In genomic region chr9:31925830-31926624, GRCm38 (mm10) we compare ENCODE assay signal across 8 mouse cellular contexts. TPM values are rescaled to one million over a fixed set of nuclear protein-coding genes. Genes with fewer than 3 reads are reported as not detected.
DNase-seq lines count a peak whose midpoint lies in the region; ATAC-seq and TF ChIP-seq lines count a peak whose summit lies in the region.

No protein-coding gene starts in this region.

- H3K27ac ChIP-seq in forebrain, embryonic 15.5 days (replicated peaks) = no peak overlapping the region
- H3K27ac ChIP-seq in olfactory bulb, adult 2 months (ENCODE audit: insufficient read depth, low read depth, low read length) = no peak overlapping the region

- peak; percentile 79 for ATAC-seq in forebrain, embryonic 15.5 days (replicated peaks)

- peaks cover 13% of the 10 kb centered on the region for H3K27me3 ChIP-seq in E14TG2a.4 (ENCODE audit: insufficient read depth, low read length)
- no peaks in the 10 kb centered on the region for H3K27me3 ChIP-seq in forebrain, embryonic 15.5 days

- peak; percentile 96 for TF ChIP-seq CTCF in E14TG2a.4 (conservative IDR thresholded peaks at IDR 0.05; ENCODE audit: low read length)
- peak; percentile 97 for TF ChIP-seq CTCF in lung, adult 2 months (IDR thresholded peaks at IDR 0.05; ENCODE audit: insufficient read depth, low read length)
- peak; percentile 99 for TF ChIP-seq CTCF in olfactory bulb, adult 2 months (IDR thresholded peaks at IDR 0.05; ENCODE audit: insufficient read depth, low read depth, low read length)

- H3K9me3 ChIP-seq in E14TG2a.4 (ENCODE audit: low read length) = no peaks in the 10 kb centered on the region
- no peaks in the 10 kb centered on the region for H3K9me3 ChIP-seq in forebrain, embryonic 15.5 days

- no peak overlapping the region for H3K9ac ChIP-seq in forebrain, embryonic 15.5 days (replicated peaks)

- no peaks in the 10 kb centered on the region for H3K36me3 ChIP-seq in E14TG2a.4 (ENCODE audit: insufficient read depth, low read length)
- H3K36me3 ChIP-seq in forebrain, embryonic 15.5 days = no peaks in the 10 kb centered on the region

- peak; percentile 35 for DNase-seq in cerebellum, adult 11 months
- peak; percentile 49 for DNase-seq in heart, postnatal 25 days (ENCODE audit: low spot score)
- DNase-seq in layer of hippocampus, adult 11-12 months (ENCODE audit: low spot score) = peak; percentile 79
- DNase-seq in lung, adult 2 months = peak; percentile 70
- peak; percentile 56 to 59 for DNase-seq in thymus, adult 18-20 months

- H3K4me3 ChIP-seq in E14TG2a.4 (replicated peaks; ENCODE audit: low read length) = no peak overlapping the region
- H3K4me3 ChIP-seq in forebrain, embryonic 15.5 days = no peak overlapping the region
- H3K4me3 ChIP-seq in lung, adult 2 months (replicated peaks; ENCODE audit: extremely low read depth, low read depth, low read length) = no peak overlapping the region
- H3K4me3 ChIP-seq in olfactory bulb, adult 2 months (ENCODE audit: insufficient read depth, low read depth, low read length) = no peak overlapping the region

- 21% methylated on average over 22 of the region's 22 CpGs for WGBS in forebrain, embryonic 15.5 days
- 12% methylated on average over 22 of the region's 22 CpGs for WGBS in lung, adult 2 months
- WGBS in olfactory bulb, adult 2 months = 15% methylated on average over 22 of the region's 22 CpGs

- intact Hi-C loops in heart, postnatal 25 days (cut with DNase I) = loop anchor here (1.0 kb wide), 1 partner anchor 367 kb away; no protein-coding TSS in a partner anchor

- TF ChIP-seq POLR2A in lung, adult 2 months (IDR thresholded peaks at IDR 0.05; ENCODE audit: borderline replicate concordance, extremely low read depth, low read depth, low read length) = no peak
- TF ChIP-seq POLR2A in olfactory bulb, adult 2 months (IDR thresholded peaks at IDR 0.05; ENCODE audit: insufficient read depth, low read depth, low read length) = no peak

- H3K4me1 ChIP-seq in E14TG2a.4 (replicated peaks; ENCODE audit: low read depth, low read length) = 0 out of 2 replicates have a peak, but pooled peaks cover 3% of the 10 kb centered on the region
- H3K4me1 ChIP-seq in forebrain, embryonic 15.5 days = peaks cover 6% of the 10 kb centered on the region
- H3K4me1 ChIP-seq in lung, adult 2 months (ENCODE audit: control insufficient read depth, insufficient read depth, low read length) = no peaks in the 10 kb centered on the region
- H3K4me1 ChIP-seq in olfactory bulb, adult 2 months (ENCODE audit: control insufficient read depth, insufficient read depth, low read length) = 0 out of 2 replicates have a peak, but pooled peaks cover 2% of the 10 kb centered on the region

- H3K4me2 ChIP-seq in forebrain, embryonic 15.5 days (replicated peaks) = peak overlapping the region; percentile 31

RNA-seq across cellular contexts. Expression of gene Barx2, which starts 12.8 kb away (rescaled TPM):
- polyA plus RNA-seq in forebrain, embryonic 15.5 days (2015; fragmentation: Nextera tagmentation; extraction: Ambion mirVana) = 0.15 and 0.22 TPM in 2 replicates
- under 1 TPM; 0.14 to 0.16 TPM for total RNA-seq in heart, postnatal 25 days (2021)
- 3.0 and 15.1 TPM in 2 replicates for polyA plus RNA-seq in lung, adult 2 months (2012; rRNA removed)
- polyA plus RNA-seq in olfactory bulb, adult 2 months (2012; ENCODE audit: insufficient read depth, insufficient read length, low replicate concordance, missing spikeins) = not detected in 2 replicates
